Mouse (Mus musculus): ENCODE data around the gene Pde9a. TPM values are rescaled to one million over a fixed set of nuclear protein-coding genes. Genes with fewer than 3 reads are reported as not detected.

Pde9a gene
- polyA plus RNA-seq, 1 experiment, result 0.14 TPM

DNA sequence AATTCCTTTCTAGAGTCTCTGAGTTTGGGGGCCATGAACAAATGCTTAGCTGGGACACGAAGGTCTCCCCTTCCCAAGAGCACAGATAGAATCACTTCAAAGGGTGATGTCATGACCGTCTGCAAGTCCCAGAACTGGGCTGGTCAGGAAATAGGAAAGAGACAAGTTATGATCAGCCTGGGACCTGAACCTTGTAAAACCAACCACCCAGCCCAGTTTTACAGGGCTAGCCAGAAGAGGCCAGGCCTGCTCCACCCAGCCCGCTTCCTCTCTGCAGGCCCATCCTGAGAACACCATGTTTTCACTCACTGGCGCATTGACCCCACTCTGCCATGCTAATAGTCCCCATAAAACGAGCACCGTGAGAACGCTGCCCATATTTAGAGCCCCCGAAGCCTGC lies 56.5 kb downstream of the Pde9a start:
- Histone ChIP-seq H3K4me2 (ENCODE audit: low read depth) (no peak overlapping the region), H3K79me2 (ENCODE audit: control insufficient read depth, insufficient read depth) (no peaks in the 10 kb centered on the region), H3K4me3 (no peak overlapping the region), H3ac (ENCODE audit: control insufficient read depth, insufficient read length) (no peak overlapping the region), H3K27me3 (ENCODE audit: control insufficient read depth, insufficient read depth, insufficient read length) (peaks cover 17% of the 10 kb centered on the region), H3K36me3 (ENCODE audit: control insufficient read depth, insufficient read depth) (no peaks in the 10 kb centered on the region)
- TF ChIP-seq TCF3 (IDR thresholded peaks at IDR 0.05; ENCODE audit: insufficient read length, low read depth) (no peak), MAX (IDR thresholded peaks at IDR 0.05; ENCODE audit: low read depth) (no peak), USF1 (IDR thresholded peaks at IDR 0.05; ENCODE audit: low read depth) (no peak), E2F4 (IDR thresholded peaks at IDR 0.05; ENCODE audit: insufficient read depth) (no peak), MYOG (IDR thresholded peaks at IDR 0.05; ENCODE audit: control insufficient read depth in 1 of 3, insufficient read depth in 1 of 3, insufficient read length in 2 of 3, low read depth in 2 of 3) (no peak), SRF (IDR thresholded peaks at IDR 0.05; ENCODE audit: control insufficient read depth, insufficient read length, low read depth) (no peak), REST (IDR thresholded peaks at IDR 0.05; ENCODE audit: insufficient read depth, insufficient read length) (no peak), MYOD1 (IDR thresholded peaks at IDR 0.05; ENCODE audit: control insufficient read depth in 1 of 3, insufficient read length in 2 of 3, low read depth in 2 of 3) (no peak)

DNA sequence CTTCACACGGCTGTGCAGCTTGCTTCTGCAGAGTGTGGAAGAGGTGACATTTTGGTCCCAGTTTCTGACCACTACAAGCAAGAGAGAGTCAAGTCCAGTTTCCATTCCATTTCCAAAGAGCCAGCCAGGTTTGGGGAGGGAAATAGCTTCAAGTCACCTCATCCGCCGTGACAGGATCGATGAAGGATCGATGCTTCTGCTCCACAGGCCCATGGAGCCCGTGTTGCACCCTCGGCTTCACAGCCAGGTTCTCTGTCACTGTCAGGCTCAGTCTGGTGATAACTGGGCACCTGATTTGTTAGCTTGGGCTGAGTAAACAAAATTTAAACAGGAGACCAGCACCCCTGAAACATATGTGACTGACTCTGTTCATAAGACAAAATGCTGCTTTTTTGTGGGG lies 58.2 kb downstream of the Pde9a start:
- TF ChIP-seq E2F4 (IDR thresholded peaks at IDR 0.05; ENCODE audit: insufficient read depth), result no peak
- TF ChIP-seq SRF (IDR thresholded peaks at IDR 0.05; ENCODE audit: control insufficient read depth, insufficient read length, low read depth), result no peak
- TF ChIP-seq CEBPB (IDR thresholded peaks at IDR 0.05; ENCODE audit: insufficient read depth, poor library complexity, severe bottlenecking), result no peak
- no peak for TF ChIP-seq REST (IDR thresholded peaks at IDR 0.05; ENCODE audit: insufficient read depth, insufficient read length)
- no peak for TF ChIP-seq MYOD1 (IDR thresholded peaks at IDR 0.05; ENCODE audit: control insufficient read depth in 1 of 3, insufficient read length in 2 of 3, low read depth in 2 of 3)
- TF ChIP-seq TCF12 (IDR thresholded peaks at IDR 0.05; ENCODE audit: insufficient read depth, poor library complexity, severe bottlenecking), result no peak
- TF ChIP-seq MAX (IDR thresholded peaks at IDR 0.05; ENCODE audit: low read depth), result no peak
- no peak overlapping the region for H3K4me2 ChIP-seq (ENCODE audit: low read depth)
- H3ac ChIP-seq (ENCODE audit: control insufficient read depth, insufficient read length), result no peak overlapping the region
- no peaks in the 10 kb centered on the region for H3K79me2 ChIP-seq (ENCODE audit: control insufficient read depth, insufficient read depth)
- peaks cover 17% of the 10 kb centered on the region for H3K27me3 ChIP-seq (ENCODE audit: control insufficient read depth, insufficient read depth, insufficient read length)
- no peak overlapping the region for H3K4me3 ChIP-seq
- no peaks in the 10 kb centered on the region for H3K36me3 ChIP-seq (ENCODE audit: control insufficient read depth, insufficient read depth)

- Histone ChIP-seq H3K27me3 (ENCODE audit: control insufficient read depth, insufficient read depth, insufficient read length) (peaks cover 14% of the 10 kb centered on the region), H3K4me2 (ENCODE audit: low read depth) (no peak overlapping the region), H3ac (ENCODE audit: control insufficient read depth, insufficient read length) (no peak overlapping the region)
Observed at GRCm38 (mm10) chr17:31445061-31445731, 59.2 kb downstream of the Pde9a start.

GRCm38 (mm10) chr17:31447766-31448165 lies 61.8 kb downstream of the Pde9a start:
- Histone ChIP-seq H3ac (ENCODE audit: control insufficient read depth, insufficient read length) (no peak overlapping the region), H3K36me3 (ENCODE audit: control insufficient read depth, insufficient read depth) (no peaks in the 10 kb centered on the region), H3K4me2 (ENCODE audit: low read depth) (no peak overlapping the region), H3K79me2 (ENCODE audit: control insufficient read depth, insufficient read depth) (no peaks in the 10 kb centered on the region), H3K27me3 (ENCODE audit: control insufficient read depth, insufficient read depth, insufficient read length) (peaks cover 14% of the 10 kb centered on the region), H3K4me3 (no peak overlapping the region)
- TF ChIP-seq POLR2A (IDR thresholded peaks at IDR 0.05; ENCODE audit: insufficient read length, low read depth) (no peak), MAX (IDR thresholded peaks at IDR 0.05; ENCODE audit: low read depth) (no peak), MYOD1 (IDR thresholded peaks at IDR 0.05; ENCODE audit: control insufficient read depth in 1 of 3, insufficient read length in 2 of 3, low read depth in 2 of 3) (no peak), SRF (IDR thresholded peaks at IDR 0.05; ENCODE audit: control insufficient read depth, insufficient read length, low read depth) (no peak), USF1 (IDR thresholded peaks at IDR 0.05; ENCODE audit: low read depth) (no peak), REST (IDR thresholded peaks at IDR 0.05; ENCODE audit: insufficient read depth, insufficient read length) (no peak), POLR2AphosphoS2 (IDR thresholded peaks at IDR 0.05; ENCODE audit: insufficient read length, low read depth) (no peak), TCF12 (IDR thresholded peaks at IDR 0.05; ENCODE audit: insufficient read depth, poor library complexity, severe bottlenecking) (no peak), TCF3 (IDR thresholded peaks at IDR 0.05; ENCODE audit: insufficient read length, low read depth) (no peak), E2F4 (IDR thresholded peaks at IDR 0.05; ENCODE audit: insufficient read depth) (no peak), MYOG (IDR thresholded peaks at IDR 0.05; ENCODE audit: control insufficient read depth in 1 of 3, insufficient read depth in 1 of 3, insufficient read length in 2 of 3, low read depth in 2 of 3) (no peak), CEBPB (IDR thresholded peaks at IDR 0.05; ENCODE audit: insufficient read depth, poor library complexity, severe bottlenecking) (no peak)

More at GRCm38 (mm10) chr17:31445061-31445731, 59.2 kb downstream of the Pde9a start:
- H3K79me2 ChIP-seq (ENCODE audit: control insufficient read depth, insufficient read depth), result no peaks in the 10 kb centered on the region
- no peaks in the 10 kb centered on the region for H3K36me3 ChIP-seq (ENCODE audit: control insufficient read depth, insufficient read depth)
- no peak overlapping the region for H3K4me3 ChIP-seq
- TF ChIP-seq MYOD1 (IDR thresholded peaks at IDR 0.05; ENCODE audit: control insufficient read depth in 1 of 3, insufficient read length in 2 of 3, low read depth in 2 of 3), result no peak
- no peak for TF ChIP-seq E2F4 (IDR thresholded peaks at IDR 0.05; ENCODE audit: insufficient read depth)
- no peak for TF ChIP-seq USF1 (IDR thresholded peaks at IDR 0.05; ENCODE audit: low read depth)
- TF ChIP-seq SRF (IDR thresholded peaks at IDR 0.05; ENCODE audit: control insufficient read depth, insufficient read length, low read depth), result no peak
- TF ChIP-seq POLR2AphosphoS2 (IDR thresholded peaks at IDR 0.05; ENCODE audit: insufficient read length, low read depth), result no peak
- TF ChIP-seq CEBPB (IDR thresholded peaks at IDR 0.05; ENCODE audit: insufficient read depth, poor library complexity, severe bottlenecking), result no peak
- TF ChIP-seq TCF3 (IDR thresholded peaks at IDR 0.05; ENCODE audit: insufficient read length, low read depth), result no peak
- no peak for TF ChIP-seq TCF12 (IDR thresholded peaks at IDR 0.05; ENCODE audit: insufficient read depth, poor library complexity, severe bottlenecking)
- no peak for TF ChIP-seq REST (IDR thresholded peaks at IDR 0.05; ENCODE audit: insufficient read depth, insufficient read length)
- TF ChIP-seq POLR2A (IDR thresholded peaks at IDR 0.05; ENCODE audit: insufficient read length, low read depth), result no peak
- no peak for TF ChIP-seq MYOG (IDR thresholded peaks at IDR 0.05; ENCODE audit: control insufficient read depth in 1 of 3, insufficient read depth in 1 of 3, insufficient read length in 2 of 3, low read depth in 2 of 3)

Measured in myocyte (in vitro differentiated cells).